Mouse (Mus musculus): ENCODE results near the gene Stat3.

DNA sequence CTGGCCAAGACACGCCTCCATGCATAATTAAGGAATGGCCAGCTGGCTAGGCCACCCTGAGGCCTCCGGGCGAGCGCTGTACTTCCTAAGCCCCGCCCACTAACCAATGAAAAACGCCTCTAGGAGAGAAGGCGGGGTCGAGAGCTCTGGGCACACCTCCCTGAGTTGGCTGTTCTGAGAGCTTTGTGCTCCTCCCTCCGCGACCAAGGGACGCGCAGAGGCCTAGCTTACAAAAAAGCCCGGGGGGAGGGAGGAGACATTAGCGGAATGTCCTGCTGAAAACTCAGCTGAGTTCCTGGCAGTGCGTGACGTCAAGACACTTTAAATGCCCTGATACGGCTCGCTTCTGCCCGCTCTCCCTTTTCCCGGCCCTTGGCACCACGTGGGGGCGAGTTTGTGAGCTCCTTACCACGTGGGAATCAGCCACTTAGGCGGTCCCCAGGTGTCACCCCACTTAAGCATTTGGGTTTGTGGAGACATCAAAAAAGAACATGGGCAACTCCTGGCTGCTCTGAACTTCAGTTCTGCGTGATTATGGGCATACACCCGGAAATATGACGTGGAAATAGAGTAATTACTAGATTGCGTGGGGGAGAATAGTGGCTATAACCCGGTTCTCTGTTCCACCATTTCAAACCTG lies at the start of gene Stat3:
- no peak for TF ChIP-seq GATA1 (IDR thresholded peaks at IDR 0.05; ENCODE audit: low read length)
- TF ChIP-seq TAL1 (IDR thresholded peaks at IDR 0.05; ENCODE audit: low read length): no peak

All from erythroblast, embryonic 14.5 days (primary cell).